ENCODE assay signal across 9 mouse cellular contexts in the genomic region with DNA sequence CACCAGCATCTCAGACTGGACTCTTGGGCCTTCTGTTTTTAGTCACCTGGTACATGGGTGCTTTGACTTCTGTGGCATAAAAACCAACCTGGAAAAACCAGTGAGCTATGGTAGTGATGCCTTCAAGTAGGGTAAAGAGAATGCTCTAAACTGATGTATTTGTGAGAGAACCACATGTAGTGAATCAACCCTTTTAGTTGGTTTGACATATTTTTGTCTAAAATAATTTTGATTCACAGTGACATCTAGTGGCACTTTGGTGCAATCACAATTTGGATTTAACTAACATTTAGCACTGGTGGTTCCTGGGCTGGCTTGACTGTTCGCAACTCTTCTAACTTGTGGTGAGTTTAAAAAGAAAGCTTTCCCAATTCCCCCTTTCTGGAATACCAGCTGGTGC. TPM values are rescaled to one million over a fixed set of nuclear protein-coding genes. Genes with fewer than 3 reads are reported as not detected.
A peak's percentile ranks its signal among the peaks of the same experiment; 100 is the strongest.
DNase-seq lines count a peak whose midpoint lies in the region; ATAC-seq and TF ChIP-seq lines count a peak whose summit lies in the region.
"Had no signal": no experiment of that assay in that cellular context is flagged by ENCODE, and none has a peak within 500 bp of the region (broad histone marks: within the 10 kb centered on the region; RNA-seq: fewer than 3 reads in every experiment).

No protein-coding gene starts in this region.

- peaks cover 58% of the 10 kb centered on the region for H3K9me3 ChIP-seq in E14TG2a.4 (ENCODE audit: low read length)
- no peaks in the 10 kb centered on the region for H3K9me3 ChIP-seq in midbrain, embryonic 15.5 days
- H3K9me3 ChIP-seq: limb, embryonic 13.5 days had no signal

- H3K9ac ChIP-seq in midbrain, embryonic 15.5 days = no peak overlapping the region
- H3K9ac ChIP-seq: limb, embryonic 13.5 days had no signal

- peak; percentile 52 for TF ChIP-seq CTCF in E14TG2a.4 (conservative IDR thresholded peaks at IDR 0.05; ENCODE audit: low read length)

- no peaks in the 10 kb centered on the region for H3K4me1 ChIP-seq in E14TG2a.4 (replicated peaks; ENCODE audit: low read depth, low read length)
- H3K4me1 ChIP-seq in midbrain, embryonic 15.5 days = no peaks in the 10 kb centered on the region
- H3K4me1 ChIP-seq: limb, embryonic 13.5 days had no signal

- 83% methylated on average over 1 of the region's 1 CpGs for WGBS in midbrain, embryonic 15.5 days

- H3K27me3 ChIP-seq in E14TG2a.4 (ENCODE audit: insufficient read depth, low read length) = no peaks in the 10 kb centered on the region
- H3K27me3 ChIP-seq in midbrain, embryonic 15.5 days (replicated peaks) = no peaks in the 10 kb centered on the region
- H3K27me3 ChIP-seq: limb, embryonic 13.5 days had no signal

- H3K36me3 ChIP-seq in E14TG2a.4 (ENCODE audit: insufficient read depth, low read length) = no peaks in the 10 kb centered on the region
- no peaks in the 10 kb centered on the region for H3K36me3 ChIP-seq in midbrain, embryonic 15.5 days (replicated peaks)
- H3K36me3 ChIP-seq: limb, embryonic 13.5 days had no signal

- ATAC-seq in midbrain, embryonic 15.5 days (replicated peaks) = 0 out of 2 replicates have a peak, but pooled peaks have one; percentile 24

- H3K4me2 ChIP-seq in midbrain, embryonic 15.5 days = no peak overlapping the region
- H3K4me2 ChIP-seq: limb, embryonic 13.5 days had no signal

- peak; percentile 34 for DNase-seq in kidney, postnatal 14 days
- no peak for DNase-seq in kidney, adult 11 months
- DNase-seq in brain, adult 2 months (ENCODE audit: low read depth, low spot score) = peak; percentile 58
- no peak for DNase-seq in testis, postnatal 14 days (ENCODE audit: low spot score)
- no peak for DNase-seq in urinary bladder, adult 2 months (ENCODE audit: low spot score)

- no peak overlapping the region for H3K4me3 ChIP-seq in E14TG2a.4 (replicated peaks; ENCODE audit: low read length)
- H3K4me3 ChIP-seq in midbrain, embryonic 15.5 days = no peak overlapping the region
- H3K4me3 ChIP-seq: limb, embryonic 13.5 days had no signal

- no peak overlapping the region for H3K27ac ChIP-seq in midbrain, embryonic 15.5 days
- H3K27ac ChIP-seq: limb, embryonic 13.5 days had no signal

RNA-seq across cellular contexts. Expression of a gene that starts 53.7 kb away (rescaled TPM):
- not detected in 2 replicates for polyA plus RNA-seq in midbrain, embryonic 15.5 days (2015; fragmentation: Nextera tagmentation; extraction: Ambion mirVana)
- 0.18 and 0.21 TPM in 2 replicates for polyA plus RNA-seq in urinary bladder, adult 2 months (2012; rRNA removed)
- polyA plus RNA-seq: gonadal fat pad, adult 2 months had no signal

Comparison
In these comparisons a context has a peak if more than half of its experiments do, and no peak if none do; other contexts are left out.
1. DNase-seq: peak in kidney, postnatal 14 days (single experiment) and brain, adult 2 months (single experiment); none in kidney, adult 11 months (single experiment), testis, postnatal 14 days (single experiment) and urinary bladder, adult 2 months (single experiment).